Mouse (Mus musculus): ENCODE results near the gene Adamts4. TPM values are rescaled to one million over a fixed set of nuclear protein-coding genes. Genes with fewer than 3 reads are reported as not detected.

Gene Adamts4
- total RNA-seq, 1 experiment = 4.5 TPM

DNA sequence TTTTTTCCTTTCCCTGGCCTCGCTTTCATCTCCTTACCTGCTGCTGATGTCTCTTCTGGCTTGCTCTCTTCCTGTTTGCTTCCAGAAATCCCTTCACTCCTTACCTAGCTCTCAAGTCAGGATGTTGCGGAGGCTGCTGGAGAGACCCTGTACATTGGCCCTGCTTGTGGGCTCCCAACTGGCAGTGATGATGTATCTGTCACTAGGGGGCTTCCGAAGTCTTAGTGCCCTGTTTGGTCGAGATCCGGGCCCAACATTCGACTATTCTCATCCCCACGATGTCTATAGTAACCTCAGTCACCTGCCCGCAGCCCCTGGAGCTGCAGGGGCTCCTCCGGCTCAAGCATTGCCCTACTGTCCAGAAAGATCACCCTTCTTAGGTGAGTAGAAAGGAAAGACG, 21.4 kb downstream of the Adamts4 start:
- Histone ChIP-seq H3K36me3 (ENCODE audit: control insufficient read depth, insufficient read depth, low read length, poor library complexity, severe bottlenecking) (peaks cover 28% of the 10 kb centered on the region), H3K27ac (ENCODE audit: insufficient read depth, low read depth, low read length, poor library complexity, severe bottlenecking) (no peak overlapping the region), H3K9ac (ENCODE audit: insufficient read depth, low read depth, low read length, poor library complexity, severe bottlenecking) (no peak overlapping the region), H3K4me1 (ENCODE audit: control insufficient read depth in 2 of 2, insufficient read depth in 2 of 2, low read length in 2 of 2, poor library complexity in 1 of 2) (peaks cover 0 to 4% of the 10 kb centered on the region in 2 experiments; a peak in 2 of 4 replicates), H3K9me3 (ENCODE audit: control insufficient read depth, insufficient read depth, low read depth, low read length) (no peaks in the 10 kb centered on the region), H3K4me3 (ENCODE audit: insufficient read depth in 1 of 2, low read depth in 1 of 2, low read length in 2 of 2, poor library complexity in 1 of 2, severe bottlenecking in 1 of 2) (no peak overlapping the region)
- in situ Hi-C loops (cut with MboI; ENCODE audit: low sequenced_read_pairs in 2 of 2, unreplicated experiment in 2 of 2) = no loop called here
- TF ChIP-seq CHD2 (IDR thresholded peaks at IDR 0.05; ENCODE audit: low read depth, low read length) (no peak), HCFC1 (IDR thresholded peaks at IDR 0.05; ENCODE audit: borderline replicate concordance, insufficient read depth, low read length) (no peak), MAFK (IDR thresholded peaks at IDR 0.05; ENCODE audit: insufficient read depth, low read depth, low read length) (no peak), ZNF384 (IDR thresholded peaks at IDR 0.05; ENCODE audit: low read depth, low read length) (no peak), ZC3H11A (IDR thresholded peaks at IDR 0.05; ENCODE audit: borderline replicate concordance, low read depth, low read length) (no peak)
- no peak for DNase-seq (ENCODE audit: low read depth, low spot score)

DNA sequence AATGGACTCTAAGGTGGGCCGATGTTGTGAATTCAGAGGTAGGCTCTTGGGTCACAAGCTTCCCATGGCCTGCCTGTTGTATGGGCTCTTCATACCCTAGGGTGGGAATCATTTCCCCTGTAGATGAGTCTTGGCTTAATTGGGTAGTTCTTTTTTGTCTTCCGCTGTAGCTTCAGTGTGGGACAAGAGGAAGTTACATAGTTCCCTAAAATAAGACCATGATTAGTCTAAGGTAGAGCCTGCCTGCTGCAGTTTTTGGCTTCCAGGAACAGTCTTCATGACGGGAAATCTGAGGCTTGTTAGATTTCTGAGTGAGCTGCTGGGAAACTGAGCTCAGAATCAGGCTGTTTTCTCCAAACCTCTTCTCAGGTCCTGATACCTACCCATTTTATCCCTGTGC, 21.9 kb downstream of the Adamts4 start:
- no peak for TF ChIP-seq ZC3H11A (IDR thresholded peaks at IDR 0.05; ENCODE audit: borderline replicate concordance, low read depth, low read length)
- TF ChIP-seq MAFK (IDR thresholded peaks at IDR 0.05; ENCODE audit: insufficient read depth, low read depth, low read length) = no peak
- TF ChIP-seq ZNF384 (IDR thresholded peaks at IDR 0.05; ENCODE audit: low read depth, low read length) = no peak
- TF ChIP-seq HCFC1 (IDR thresholded peaks at IDR 0.05; ENCODE audit: borderline replicate concordance, insufficient read depth, low read length) = no peak
- no peak for TF ChIP-seq CHD2 (IDR thresholded peaks at IDR 0.05; ENCODE audit: low read depth, low read length)
- H3K36me3 ChIP-seq (ENCODE audit: control insufficient read depth, insufficient read depth, low read length, poor library complexity, severe bottlenecking) = peaks cover 29% of the 10 kb centered on the region
- no peak overlapping the region for H3K9ac ChIP-seq (ENCODE audit: insufficient read depth, low read depth, low read length, poor library complexity, severe bottlenecking)
- in situ Hi-C loops (cut with MboI; ENCODE audit: low sequenced_read_pairs in 2 of 2, unreplicated experiment in 2 of 2) = no loop called here
- H3K4me1 ChIP-seq (ENCODE audit: control insufficient read depth in 2 of 2, insufficient read depth in 2 of 2, low read length in 2 of 2, poor library complexity in 1 of 2) = peaks cover 0 to 4% of the 10 kb centered on the region in 2 experiments; a peak in 2 of 4 replicates
- H3K4me3 ChIP-seq (ENCODE audit: insufficient read depth in 1 of 2, low read depth in 1 of 2, low read length in 2 of 2, poor library complexity in 1 of 2, severe bottlenecking in 1 of 2) = no peak overlapping the region
- H3K27ac ChIP-seq (ENCODE audit: insufficient read depth, low read depth, low read length, poor library complexity, severe bottlenecking) = no peak overlapping the region
- DNase-seq (ENCODE audit: low read depth, low spot score) = no peak
- H3K9me3 ChIP-seq (ENCODE audit: control insufficient read depth, insufficient read depth, low read depth, low read length) = no peaks in the 10 kb centered on the region

DNA sequence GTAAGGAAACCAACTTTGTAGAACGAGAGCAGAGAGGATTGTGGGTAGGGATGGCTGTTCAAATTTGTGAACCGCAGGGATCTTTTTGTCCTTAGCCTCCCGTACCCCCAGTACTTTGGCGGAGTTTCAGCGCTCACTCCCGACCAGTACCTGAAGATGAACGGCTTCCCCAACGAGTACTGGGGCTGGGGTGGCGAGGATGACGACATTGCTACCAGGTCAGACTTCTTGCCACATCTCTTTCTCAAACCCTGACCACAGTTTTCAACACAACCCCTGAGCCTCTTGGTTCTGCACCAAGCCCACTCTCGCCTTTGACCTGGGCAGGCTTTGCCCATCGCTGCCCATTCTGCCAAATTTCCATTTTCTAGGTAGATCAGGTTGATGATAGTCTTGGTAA, 23.9 kb downstream of the Adamts4 start:
- in situ Hi-C loops (cut with MboI; ENCODE audit: low sequenced_read_pairs in 2 of 2, unreplicated experiment in 2 of 2) = no loop called here
- DNase-seq (ENCODE audit: low read depth, low spot score) = no peak
- H3K36me3 ChIP-seq (ENCODE audit: control insufficient read depth, insufficient read depth, low read length, poor library complexity, severe bottlenecking) = peaks cover 38% of the 10 kb centered on the region

DNA sequence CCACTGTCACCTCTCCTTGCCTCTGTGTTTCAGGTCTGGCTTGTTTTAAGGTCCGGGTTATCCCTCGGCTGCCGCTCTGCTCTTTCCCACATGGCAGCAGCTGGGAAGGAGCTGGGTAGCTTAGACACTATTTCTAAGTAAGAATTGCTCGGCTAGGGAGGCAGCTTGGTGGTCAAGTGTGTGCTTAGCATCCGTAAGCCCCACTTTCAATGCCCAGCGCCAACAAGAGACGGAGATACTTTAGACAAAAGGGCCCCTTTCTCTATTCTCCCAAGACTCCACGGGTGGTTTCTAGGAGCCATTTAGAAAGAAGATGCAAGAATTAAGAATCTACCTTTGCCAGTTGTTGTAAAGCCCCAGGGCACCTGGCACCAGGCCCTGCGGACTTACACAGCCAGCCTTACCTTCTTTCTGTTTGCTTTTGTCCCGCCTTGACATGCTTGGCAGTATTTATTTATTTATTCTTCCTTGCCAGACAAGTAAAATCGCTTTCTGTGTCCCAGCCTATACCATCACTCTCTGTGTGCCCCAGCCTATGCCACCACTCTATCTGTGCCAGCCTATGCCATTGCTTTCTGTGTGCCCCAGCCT, 25.0 kb downstream of the Adamts4 start:
- Histone ChIP-seq H3K9ac (ENCODE audit: insufficient read depth, low read depth, low read length, poor library complexity, severe bottlenecking) (no peak overlapping the region), H3K4me1 (ENCODE audit: control insufficient read depth in 2 of 2, insufficient read depth in 2 of 2, low read length in 2 of 2, poor library complexity in 1 of 2) (peaks cover 0 to 9% of the 10 kb centered on the region in 2 experiments; a peak in 2 of 4 replicates), H3K27ac (ENCODE audit: insufficient read depth, low read depth, low read length, poor library complexity, severe bottlenecking) (no peak overlapping the region), H3K36me3 (ENCODE audit: control insufficient read depth, insufficient read depth, low read length, poor library complexity, severe bottlenecking) (peaks cover 38% of the 10 kb centered on the region), H3K4me3 (ENCODE audit: insufficient read depth in 1 of 2, low read depth in 1 of 2, low read length in 2 of 2, poor library complexity in 1 of 2, severe bottlenecking in 1 of 2) (no peak overlapping the region), H3K9me3 (ENCODE audit: control insufficient read depth, insufficient read depth, low read depth, low read length) (no peaks in the 10 kb centered on the region)
- TF ChIP-seq CHD2 (IDR thresholded peaks at IDR 0.05; ENCODE audit: low read depth, low read length) (no peak), ZC3H11A (IDR thresholded peaks at IDR 0.05; ENCODE audit: borderline replicate concordance, low read depth, low read length) (no peak), HCFC1 (IDR thresholded peaks at IDR 0.05; ENCODE audit: borderline replicate concordance, insufficient read depth, low read length) (no peak)
- in situ Hi-C loops (cut with MboI; ENCODE audit: low sequenced_read_pairs in 2 of 2, unreplicated experiment in 2 of 2) = no loop called here
- no peak for DNase-seq (ENCODE audit: low read depth, low spot score)

More for the DNA sequence above, 23.9 kb downstream of the Adamts4 start:
- Histone ChIP-seq H3K9me3 (ENCODE audit: control insufficient read depth, insufficient read depth, low read depth, low read length) (no peaks in the 10 kb centered on the region), H3K9ac (ENCODE audit: insufficient read depth, low read depth, low read length, poor library complexity, severe bottlenecking) (no peak overlapping the region), H3K4me3 (ENCODE audit: insufficient read depth in 1 of 2, low read depth in 1 of 2, low read length in 2 of 2, poor library complexity in 1 of 2, severe bottlenecking in 1 of 2) (no peak overlapping the region), H3K4me1 (ENCODE audit: control insufficient read depth in 2 of 2, insufficient read depth in 2 of 2, low read length in 2 of 2, poor library complexity in 1 of 2) (peaks cover 0 to 4% of the 10 kb centered on the region in 2 experiments; a peak in 2 of 4 replicates), H3K27ac (ENCODE audit: insufficient read depth, low read depth, low read length, poor library complexity, severe bottlenecking) (no peak overlapping the region)
- TF ChIP-seq ZNF384 (IDR thresholded peaks at IDR 0.05; ENCODE audit: low read depth, low read length) (no peak), HCFC1 (IDR thresholded peaks at IDR 0.05; ENCODE audit: borderline replicate concordance, insufficient read depth, low read length) (no peak), ZC3H11A (IDR thresholded peaks at IDR 0.05; ENCODE audit: borderline replicate concordance, low read depth, low read length) (no peak), CHD2 (IDR thresholded peaks at IDR 0.05; ENCODE audit: low read depth, low read length) (no peak), MAFK (IDR thresholded peaks at IDR 0.05; ENCODE audit: insufficient read depth, low read depth, low read length) (no peak)
